Mouse (Mus musculus) monocyte, adult 5-6 weeks (primary cell): ENCODE data around the gene Col13a1. TPM values are rescaled to one million over a fixed set of nuclear protein-coding genes. Genes with fewer than 3 reads are reported as not detected.

Experiments
- ATAC-seq: fragments of 153-309, 156-312 bp; replicated peaks from 2 replicates; pipeline ENCODE4 v1.8.0; 2017; ENCODE audit warnings: mild to moderate bottlenecking; ENCODE audit not compliant: low TSS enrichment, insufficient number of reproducible peaks, severe bottlenecking, poor library complexity, low FRiP score
- total RNA-seq: library from RNA; stranded (forward); fragments of 200-1000, 200-491, 200-594 nt; gene quantifications from 3 replicates; pipeline ENCODE4 v1.2.3, GENCODE M21; 2017

Col13a1 gene
- total RNA-seq, 1 experiment from 2014 or later = not detected

DNA sequence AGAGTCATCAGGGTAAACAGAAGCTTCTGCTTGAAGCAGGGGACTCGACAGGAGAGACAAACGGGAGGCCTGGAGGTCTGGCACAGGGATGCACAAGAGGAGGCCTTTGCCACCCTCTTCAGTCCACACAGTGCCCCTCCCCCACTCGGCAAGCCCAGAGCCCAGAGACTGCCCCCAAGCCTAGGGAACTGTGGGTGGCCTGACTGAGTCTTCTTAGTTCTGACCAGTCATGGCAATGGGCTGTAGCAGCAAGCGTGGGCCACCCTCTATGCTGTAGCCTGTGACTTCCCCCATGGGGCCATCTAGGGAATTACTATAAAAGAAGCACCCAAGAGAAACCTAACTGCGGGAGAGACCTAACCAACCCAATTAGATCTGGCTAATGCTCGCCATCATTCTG is 1.9 kb downstream of the Col13a1 start:
- ATAC-seq = no peak

DNA sequence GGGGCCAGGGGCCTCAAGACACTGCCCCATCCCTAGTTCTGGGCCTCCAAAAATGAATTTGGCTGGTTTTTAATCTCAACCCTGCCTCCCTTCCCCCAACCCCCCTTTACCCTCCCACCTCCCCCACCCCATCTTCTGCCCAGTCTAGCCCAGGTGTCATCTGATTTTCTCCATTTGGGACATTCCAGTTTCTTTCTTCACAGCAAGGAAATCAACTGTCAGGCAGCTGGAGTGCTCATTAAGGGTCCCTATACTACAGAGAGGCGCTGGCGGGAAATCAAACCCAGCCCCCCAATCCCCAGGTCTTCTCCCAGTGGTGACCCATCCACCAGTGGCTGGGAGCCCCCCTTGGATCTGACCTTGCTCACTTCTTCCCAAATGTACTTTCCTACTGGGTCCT is 4.3 kb downstream of the Col13a1 start:
- no peak for ATAC-seq

DNA sequence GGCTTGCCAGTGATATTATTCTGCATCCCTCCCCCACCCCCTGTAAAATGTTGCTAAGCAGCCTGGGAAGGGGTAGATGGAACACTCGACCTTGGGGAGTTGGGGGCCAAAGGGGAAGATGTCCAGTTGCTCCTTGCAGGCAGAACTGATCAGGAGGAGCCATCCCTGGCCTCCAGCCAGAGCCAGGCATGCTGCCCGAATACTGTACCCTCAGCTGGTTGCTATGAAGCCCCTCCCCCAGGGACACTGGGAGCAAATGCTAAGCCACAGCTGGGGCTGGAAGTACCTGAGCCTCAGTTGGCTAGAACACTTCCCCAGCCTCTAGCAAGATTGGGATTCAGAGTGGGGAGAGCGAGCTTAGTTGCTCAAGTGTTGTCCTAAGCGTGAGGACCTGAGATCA is 6.9 kb downstream of the Col13a1 start:
- ATAC-seq = no peak

DNA sequence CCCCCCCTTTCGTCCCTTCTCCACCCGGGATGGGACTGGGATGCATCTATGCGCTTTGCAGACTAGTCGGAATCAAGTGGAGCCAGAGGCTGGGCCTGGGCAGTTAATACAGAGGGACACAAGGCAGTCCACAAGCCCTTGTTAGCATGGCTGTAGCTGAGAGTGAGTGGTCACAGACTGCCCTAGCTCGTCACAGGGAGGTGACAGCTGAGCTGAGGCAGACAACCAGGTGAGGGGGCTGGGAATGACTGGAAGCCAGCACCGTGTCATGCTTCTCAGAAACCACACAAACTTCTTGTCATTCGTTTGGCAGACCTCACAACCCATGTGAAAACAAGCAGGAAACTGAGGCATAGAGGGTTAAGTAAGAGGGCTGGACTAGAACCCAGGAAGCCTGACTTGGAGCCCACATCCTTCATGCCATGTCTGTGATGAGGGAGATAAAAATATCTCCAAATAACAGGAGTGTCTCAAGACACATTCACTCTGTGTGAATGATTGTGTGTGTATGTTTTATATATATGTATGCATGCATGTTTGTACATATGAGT is 10.8 kb downstream of the Col13a1 start:
- ATAC-seq = no peak

DNA sequence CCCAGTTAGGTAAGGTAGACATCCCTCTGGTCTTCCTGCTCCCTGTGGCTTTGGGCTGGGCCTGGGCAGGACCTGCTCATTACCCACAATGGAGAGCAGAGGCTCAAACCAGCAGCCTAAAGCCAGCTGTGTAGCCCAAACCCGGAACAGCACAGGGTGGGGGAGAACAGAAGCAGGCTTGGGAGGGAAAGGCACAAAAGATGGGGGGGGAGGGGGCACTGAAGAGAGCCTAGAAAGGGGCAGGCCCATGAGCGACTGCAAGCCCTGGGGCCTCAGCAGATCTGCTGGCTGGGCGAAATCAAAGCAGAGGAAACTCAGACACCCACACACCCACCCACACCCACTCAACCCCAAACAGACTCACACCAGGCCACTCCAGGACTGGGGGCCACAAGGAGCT is 11.7 kb downstream of the Col13a1 start:
- no peak for ATAC-seq

DNA sequence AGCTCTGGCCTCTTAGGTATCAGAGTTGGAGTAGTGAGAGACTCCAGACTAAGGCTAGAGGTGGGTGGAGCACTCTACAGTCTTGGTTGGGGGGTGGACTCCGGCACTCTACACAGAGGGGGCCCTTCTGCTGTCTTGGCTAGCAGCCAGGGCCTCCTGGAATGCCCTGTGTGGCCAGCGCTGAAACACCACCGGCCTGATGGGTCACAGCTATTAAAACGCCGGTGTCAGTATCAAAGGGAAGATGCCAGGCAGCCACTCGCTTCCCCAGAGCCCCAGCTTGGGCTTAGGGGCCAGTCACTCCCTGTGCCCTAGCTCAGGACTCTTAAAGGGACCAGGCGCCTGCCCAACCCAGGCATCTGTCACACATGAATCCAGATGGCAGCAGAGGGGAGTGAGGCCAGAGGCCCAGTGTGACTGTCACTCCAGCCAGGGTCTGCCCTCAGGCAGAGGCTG is 13.5 kb downstream of the Col13a1 start:
- no peak for ATAC-seq

DNA sequence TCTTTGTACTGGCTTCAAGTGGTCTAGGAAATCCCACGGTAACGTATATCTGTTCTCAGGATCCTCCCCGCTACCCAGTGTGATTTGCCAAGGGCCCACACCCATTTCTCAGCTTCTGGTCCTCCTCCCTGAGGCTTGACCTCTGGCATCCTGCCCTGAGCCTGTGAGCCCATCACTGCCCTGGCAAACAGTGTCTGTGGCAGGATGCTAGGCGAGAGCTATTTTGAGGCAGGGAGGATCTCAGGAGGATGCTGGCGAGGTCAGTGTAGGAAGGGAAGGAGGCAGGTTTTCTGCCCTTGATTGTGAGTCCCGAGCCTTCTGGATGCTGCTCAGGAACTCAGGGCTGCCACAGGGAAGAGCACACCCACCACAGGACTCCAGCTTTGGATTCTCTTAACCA is 22.2 kb downstream of the Col13a1 start:
- ATAC-seq = no peak

DNA sequence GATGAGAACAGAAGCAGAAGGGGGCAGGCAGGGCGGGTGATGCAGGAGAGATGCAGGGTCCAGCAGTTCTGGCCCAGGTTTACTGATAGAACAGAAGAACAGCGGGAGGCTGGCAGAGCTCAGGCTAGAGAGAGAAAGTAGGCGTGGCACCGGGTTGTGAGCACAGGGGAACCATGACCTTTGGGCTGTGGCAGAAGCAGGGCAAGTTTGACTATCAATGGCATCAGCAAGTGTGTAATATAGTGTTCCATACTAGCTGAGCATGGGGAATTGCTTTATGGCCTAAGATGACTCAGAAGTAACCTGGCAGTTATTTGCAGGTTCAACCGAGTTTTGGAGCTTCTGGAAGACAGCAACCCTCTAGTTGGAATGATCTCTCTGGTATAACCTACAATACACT is 25.0 kb downstream of the Col13a1 start:
- ATAC-seq = no peak

DNA sequence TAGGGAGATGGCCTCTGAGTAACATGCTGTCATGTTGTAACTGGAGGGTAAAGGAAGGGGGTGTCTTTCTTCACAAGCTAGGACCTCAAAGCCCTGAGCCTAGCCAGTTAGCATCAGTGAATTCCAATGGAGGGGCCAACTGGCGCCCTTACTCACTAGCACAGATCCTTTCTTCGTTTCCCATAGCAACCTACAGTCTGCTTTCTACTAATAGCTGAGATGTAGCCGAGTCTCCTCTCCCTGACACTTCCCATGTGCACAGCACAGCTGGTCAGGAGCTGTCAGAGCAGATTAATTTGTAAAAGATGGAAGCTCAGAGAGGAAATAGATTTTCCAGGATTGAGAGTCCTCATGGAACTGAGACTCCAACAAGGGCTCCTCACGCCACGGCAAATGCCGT is 29.4 kb downstream of the Col13a1 start:
- ATAC-seq = no peak

DNA sequence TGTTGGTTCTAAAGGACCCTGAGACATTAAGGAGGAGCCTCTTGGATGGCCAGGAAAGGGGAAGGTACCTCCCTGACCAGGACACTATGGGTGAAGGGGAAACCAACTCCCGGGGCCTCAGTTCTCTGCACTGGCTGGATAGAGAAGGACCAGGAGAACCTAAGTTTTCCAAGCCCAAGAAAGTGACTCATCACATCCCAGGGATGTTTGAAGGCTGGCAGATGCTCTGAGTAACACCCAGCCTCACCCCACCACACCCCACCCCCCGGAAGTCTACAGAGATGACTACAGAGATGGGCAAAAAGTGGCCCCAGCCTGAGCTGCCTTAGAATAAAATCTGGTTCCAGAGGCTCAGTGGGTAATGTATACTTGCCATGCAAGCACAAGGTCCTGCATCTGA is 34.5 kb downstream of the Col13a1 start:
- no peak for ATAC-seq

DNA sequence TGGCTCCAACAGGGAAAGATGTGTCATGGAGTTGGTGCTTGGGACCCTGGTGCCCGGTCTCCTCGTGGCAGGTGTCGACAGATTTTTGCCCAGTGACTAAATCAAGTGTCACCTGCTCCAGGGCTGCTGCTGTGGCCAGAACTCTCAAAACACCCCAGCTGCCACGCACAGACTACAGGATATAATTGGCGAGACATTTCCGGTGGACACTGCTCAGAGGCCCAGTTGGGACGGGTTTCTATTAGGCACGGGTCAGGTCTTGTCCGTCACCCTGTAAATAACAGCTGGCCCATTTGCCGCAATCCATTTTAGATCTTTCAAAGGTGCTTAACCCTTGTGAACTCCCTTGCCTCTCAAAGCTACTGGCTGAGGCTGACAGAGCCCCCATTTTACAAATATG is 35.4 kb downstream of the Col13a1 start:
- ATAC-seq = no peak

DNA sequence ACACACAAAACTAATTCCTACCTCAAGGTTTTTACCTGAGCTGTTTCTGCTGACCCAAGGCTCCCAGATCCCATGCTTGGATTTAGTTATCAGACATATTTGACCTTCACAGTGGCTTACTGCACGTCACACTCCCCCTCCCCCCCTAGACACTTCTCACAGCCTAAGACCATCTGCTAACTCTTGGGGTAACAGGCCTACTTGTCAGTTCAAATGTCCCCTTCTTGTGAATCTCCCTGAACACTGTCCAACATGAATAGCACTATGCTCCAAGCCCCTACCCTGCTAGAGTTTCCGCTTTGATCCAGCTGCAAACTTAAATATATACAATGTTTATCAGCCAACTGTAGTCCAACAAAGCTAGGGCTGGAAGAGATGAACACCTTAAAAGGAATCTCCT is 36.2 kb downstream of the Col13a1 start:
- no peak for ATAC-seq

DNA sequence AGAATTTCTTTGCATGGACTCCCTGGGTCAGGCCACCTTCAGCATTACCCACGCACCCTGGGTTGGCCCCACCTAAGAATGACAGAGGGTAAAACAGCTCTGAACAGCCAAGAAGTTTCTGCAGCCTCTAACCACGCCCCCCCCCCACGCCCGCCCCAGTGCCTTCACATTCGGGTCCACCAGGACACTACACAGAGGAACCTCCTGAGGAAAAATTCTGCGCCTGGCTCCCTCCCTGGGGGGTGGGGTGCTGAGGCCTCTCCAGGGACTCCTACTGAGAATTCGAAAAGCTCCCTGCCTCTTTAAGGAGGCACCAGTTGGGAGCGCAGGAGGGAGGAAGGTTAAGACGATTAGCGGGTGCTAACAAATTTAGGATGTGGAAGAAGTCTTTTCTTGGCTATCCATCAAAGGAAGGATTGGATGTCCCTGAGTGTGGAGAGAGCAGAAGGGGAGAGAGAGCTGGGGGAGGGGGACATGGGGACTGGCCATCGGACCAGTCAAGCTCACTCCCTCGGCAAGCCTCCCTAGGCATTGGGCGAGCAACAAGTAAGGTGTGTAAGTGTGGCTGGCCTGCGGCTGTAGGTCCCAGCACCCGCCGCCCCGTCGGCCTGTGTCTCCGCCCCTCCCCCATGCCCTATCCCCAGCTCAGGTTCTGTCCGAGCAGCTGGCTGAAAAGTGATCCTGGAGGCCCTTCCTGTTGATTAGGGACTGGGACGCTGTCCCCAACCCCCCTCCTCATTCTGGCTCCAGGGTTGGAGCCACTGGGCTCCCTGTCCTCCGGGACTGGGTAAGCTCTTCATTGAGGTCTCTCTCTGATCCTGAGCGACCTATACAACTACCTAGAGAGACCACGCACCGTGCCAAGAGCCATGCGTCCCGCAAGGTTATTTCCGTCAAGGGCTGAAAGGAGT is 42.4 kb downstream of the Col13a1 start:
- no peak for ATAC-seq

DNA sequence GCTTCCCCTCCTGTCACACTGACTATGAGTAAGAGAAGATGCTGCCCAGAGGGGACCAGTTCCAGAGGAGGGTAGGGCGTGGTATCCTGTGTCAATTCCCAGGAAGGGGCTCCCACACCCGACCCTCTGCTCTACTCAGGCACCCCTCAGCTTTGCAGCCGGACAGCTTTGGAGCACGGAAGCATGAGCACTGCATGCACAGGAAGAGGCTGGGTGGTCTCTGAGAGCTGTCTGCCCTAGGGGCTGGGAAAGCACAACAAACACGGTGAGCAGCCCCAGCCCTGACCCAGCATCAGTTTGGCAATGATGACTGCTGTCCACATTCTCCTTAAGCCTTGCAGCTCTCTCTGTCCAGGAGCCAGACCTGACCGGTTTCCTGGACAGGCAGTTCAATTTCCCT is 47.2 kb downstream of the Col13a1 start:
- no peak for ATAC-seq

DNA sequence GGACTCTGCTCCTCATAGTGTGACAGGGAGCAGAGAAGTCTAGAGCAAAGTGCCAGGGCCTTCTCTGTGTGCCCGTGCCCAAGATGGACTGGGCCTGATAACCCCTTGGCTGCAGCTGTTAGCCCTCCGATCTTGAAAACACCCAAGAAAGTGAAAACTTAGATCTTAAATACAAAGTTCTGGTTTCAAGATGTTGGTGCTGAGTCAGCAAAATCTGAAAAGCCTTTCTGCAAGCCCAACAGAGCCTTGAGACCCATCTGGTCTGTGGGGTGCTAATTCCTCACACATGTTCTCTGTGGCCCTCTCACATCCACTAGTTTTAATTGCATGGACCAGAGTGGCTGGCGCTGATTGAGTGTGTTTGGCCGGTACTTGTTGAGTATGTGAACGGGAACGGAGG is 49.0 kb downstream of the Col13a1 start:
- no peak for ATAC-seq

DNA sequence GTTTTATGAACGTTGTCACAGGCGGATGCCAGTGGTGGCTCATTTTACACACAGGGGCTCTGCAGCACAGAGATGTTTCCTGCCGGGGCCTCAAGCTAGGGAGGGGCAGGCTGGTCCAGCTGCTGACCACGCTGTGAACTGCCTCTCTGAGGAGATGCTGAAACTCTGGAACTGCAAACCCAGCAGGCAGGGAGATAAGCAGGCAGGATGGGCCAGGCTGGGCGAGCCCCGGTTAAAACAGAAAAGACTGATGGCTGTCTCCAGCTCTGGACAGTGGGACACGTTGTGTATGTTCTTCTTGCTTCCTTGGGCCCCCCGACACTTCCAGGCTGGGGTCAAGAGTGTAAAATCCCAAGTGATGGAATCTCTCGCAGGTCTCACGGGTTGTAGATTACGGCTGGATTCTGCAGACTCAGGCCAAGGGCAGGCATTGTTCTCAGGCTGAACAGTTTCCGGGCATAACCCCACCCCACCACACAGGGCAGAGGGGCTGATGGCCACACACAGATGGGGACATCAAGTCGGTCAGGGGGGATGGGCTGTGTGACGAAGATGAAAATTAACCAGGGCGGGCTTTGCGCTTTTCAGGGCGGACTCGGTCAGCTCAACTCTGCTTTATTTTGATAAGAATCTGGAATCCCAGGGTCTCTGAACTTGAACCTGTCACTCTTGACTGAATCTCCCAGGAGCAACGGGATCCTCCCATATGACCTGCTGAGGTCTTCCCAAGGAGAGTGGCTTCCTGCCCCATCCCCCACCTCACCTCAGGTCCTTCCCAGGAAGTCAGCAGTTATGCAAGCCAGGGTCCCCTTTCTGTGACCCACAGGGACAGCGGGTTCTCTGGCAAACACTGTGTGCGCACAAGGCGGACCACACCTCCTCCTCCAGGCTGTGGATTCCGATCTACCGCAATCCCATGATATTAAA is 49.9 kb downstream of the Col13a1 start:
- no peak for ATAC-seq

DNA sequence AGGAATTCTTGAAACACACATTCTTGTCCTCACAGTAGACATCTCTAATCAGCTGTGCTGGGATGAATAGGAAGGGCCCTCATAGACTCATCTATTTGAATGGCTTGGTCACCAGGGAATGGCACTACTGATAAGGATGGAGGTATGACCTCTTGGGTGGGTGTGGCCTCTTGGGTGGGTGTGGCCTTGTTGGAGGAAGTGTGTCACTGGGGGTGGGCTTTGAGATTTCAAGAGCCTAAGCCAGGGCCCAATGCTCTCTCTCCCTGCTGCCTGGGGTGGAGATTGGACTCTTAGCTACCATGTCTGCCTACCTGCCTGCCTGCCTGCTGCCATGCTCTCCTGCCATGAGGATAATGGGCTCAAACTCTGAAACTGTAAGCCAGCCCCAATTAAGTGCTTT is 53.2 kb downstream of the Col13a1 start:
- no peak for ATAC-seq

DNA sequence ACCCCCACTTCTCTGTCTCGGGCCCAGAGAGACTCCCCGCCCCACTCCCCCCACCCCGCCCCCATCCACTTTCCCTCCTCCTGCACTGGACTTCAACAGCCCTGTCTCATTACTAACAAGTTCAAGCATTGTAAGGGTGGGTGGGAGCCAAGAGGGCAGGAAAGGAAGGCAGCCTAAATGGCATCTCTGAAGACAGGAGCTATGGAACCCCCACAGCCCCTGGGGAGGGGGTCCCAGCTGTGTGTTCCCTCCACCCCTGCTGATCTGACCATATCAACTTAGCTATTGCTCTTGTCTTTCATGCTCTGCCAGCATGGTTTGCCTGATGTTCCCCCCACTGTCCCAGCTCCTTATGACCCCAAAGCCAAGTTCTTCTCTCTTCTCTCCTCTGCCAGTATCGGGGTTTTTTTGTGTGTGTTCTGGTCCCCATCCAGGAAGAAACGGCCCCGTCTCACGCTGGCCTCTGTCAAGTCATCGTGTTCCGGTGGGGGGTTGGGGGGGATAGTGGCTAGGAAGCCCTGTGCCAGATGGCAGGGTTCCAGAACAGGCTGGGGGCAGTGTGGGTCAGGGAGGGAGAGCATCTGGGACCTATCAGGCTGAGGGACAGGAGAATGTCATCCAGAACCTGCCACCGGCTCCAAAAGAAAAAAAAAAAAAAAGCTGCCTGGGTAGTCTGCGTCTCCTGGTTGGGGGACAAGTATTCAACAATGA is 58.1 kb downstream of the Col13a1 start:
- no peak for ATAC-seq
